Mouse (Mus musculus) C2C12 (cell line): ENCODE data around the gene Zzz3. TPM values are rescaled to one million over a fixed set of nuclear protein-coding genes. Genes with fewer than 3 reads are reported as not detected.
A peak's percentile ranks its signal among the peaks of the same experiment; 100 is the strongest.

ENCODE experiments used
- H3K27me3 ChIP-seq: one replicate; pipeline ENCODE4 v1.6.1; 2011; ENCODE audit not compliant: control insufficient read depth, insufficient read depth, insufficient read length
- H3K36me3 ChIP-seq: one replicate; pipeline ENCODE4 v1.6.1; 2011; ENCODE audit not compliant: control insufficient read depth, insufficient read depth
- H3K4me3 ChIP-seq: one replicate; pipeline ENCODE4 v1.5.1; 2011; ENCODE audit warnings: mild to moderate bottlenecking, control low read depth; ENCODE audit not compliant: poor library complexity, insufficient read depth, severe bottlenecking
- H3K79me2 ChIP-seq: one replicate; pipeline ENCODE4 v1.6.1; 2011; ENCODE audit not compliant: control insufficient read depth, insufficient read depth
- H3K79me3 ChIP-seq: one replicate; pipeline ENCODE4 v1.6.1; 2011; ENCODE audit warnings: low read depth, control low read depth
- H3ac ChIP-seq: one replicate; pipeline ENCODE3; 2011; ENCODE audit warnings: low read depth; ENCODE audit not compliant: control insufficient read depth, insufficient read length
- CEBPB ChIP-seq: IDR thresholded peaks from one replicate; pipeline ENCODE4 v1.6.1; 2011; ENCODE audit warnings: low read depth, mild to moderate bottlenecking, control low read depth, moderate library complexity
- CTCF ChIP-seq: IDR thresholded peaks from one replicate; pipeline ENCODE4 v1.5.1; 2011; ENCODE audit not compliant: control insufficient read depth, insufficient read depth, insufficient read length
- FOSL1 ChIP-seq: IDR thresholded peaks from one replicate; pipeline ENCODE4 v1.8.0; 2011; ENCODE audit warnings: mild to moderate bottlenecking, low read length; ENCODE audit not compliant: poor library complexity, insufficient read depth, severe bottlenecking
- MAX ChIP-seq: IDR thresholded peaks from one replicate; pipeline ENCODE4 v1.6.1; 2011; ENCODE audit warnings: mild to moderate bottlenecking, control low read depth
- MYOD1 ChIP-seq: IDR thresholded peaks from one replicate; pipeline ENCODE4 v1.6.1; 2011; ENCODE audit warnings: low read depth; ENCODE audit not compliant: control insufficient read depth, insufficient read length
- MYOG ChIP-seq: IDR thresholded peaks from one replicate; pipeline ENCODE4 v1.6.1; 2011; ENCODE audit not compliant: control insufficient read depth, insufficient read length; ENCODE audit errors: extremely low read depth
- USF1 ChIP-seq: IDR thresholded peaks from one replicate; pipeline ENCODE4 v1.6.1; 2011; ENCODE audit warnings: low read depth, mild to moderate bottlenecking, control low read depth, moderate library complexity
- polyA plus RNA-seq: library from polyadenylated mRNA; unstranded; fragments of >200 nt; fragmentation: generic; extraction: Trizol; gene quantifications from one replicate; pipeline ENCODE4 v1.2.1, GENCODE M21; 2012; ENCODE audit warnings: missing spikeins

Zzz3 gene
- polyA plus RNA-seq, 1 experiment: 7.6 TPM

GRCm38 (mm10) chr3:152483800-152484199 is 88.5 kb downstream of the Zzz3 start:
- H3K27me3 ChIP-seq: no peaks in the 10 kb centered on the region
- H3K36me3 ChIP-seq: no peaks in the 10 kb centered on the region
- no peak overlapping the region for H3K4me3 ChIP-seq
- no peaks in the 10 kb centered on the region for H3K79me3 ChIP-seq
- TF ChIP-seq MAX: no peak
- TF ChIP-seq USF1: no peak
- no peak for TF ChIP-seq FOSL1
- TF ChIP-seq MYOD1: no peak
- TF ChIP-seq MYOG: no peak
- TF ChIP-seq CTCF: no peak
- no peak for TF ChIP-seq CEBPB
- H3K79me2 ChIP-seq: no peaks in the 10 kb centered on the region
- no peak overlapping the region for H3ac ChIP-seq

- Histone ChIP-seq H3K79me2 (no peaks in the 10 kb centered on the region), H3K27me3 (no peaks in the 10 kb centered on the region), H3K79me3 (no peaks in the 10 kb centered on the region), H3ac (no peak overlapping the region), H3K4me3 (no peak overlapping the region), H3K36me3 (no peaks in the 10 kb centered on the region)
- no peak for TF ChIP-seq MYOG
- peak; percentile 6 for TF ChIP-seq MYOD1
- TF ChIP-seq CTCF: no peak
- no peak for TF ChIP-seq CEBPB
These were observed 88.9 kb downstream of the Zzz3 start for GRCm38 (mm10) chr3:152484206-152484605.

DNA sequence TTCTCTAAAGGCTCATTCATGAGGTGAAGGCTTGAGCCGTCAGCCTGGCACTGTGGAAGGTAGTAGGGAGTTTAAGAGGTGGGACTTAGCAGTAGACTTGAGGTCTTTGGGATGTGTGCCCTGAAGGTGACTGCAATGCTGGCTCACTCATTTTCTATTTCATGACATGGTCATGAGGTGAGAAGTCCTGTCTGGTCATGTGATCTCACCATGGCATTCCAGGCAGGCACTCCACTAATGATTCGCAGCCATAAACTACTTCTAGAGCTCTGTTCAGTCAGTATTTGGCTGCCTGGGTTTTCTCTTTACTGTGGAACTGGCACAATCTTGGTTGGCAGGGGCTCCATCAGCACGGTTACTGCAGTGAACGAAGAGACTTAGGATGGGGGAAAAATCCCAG is 93.7 kb downstream of the Zzz3 start:
- H3K79me3 ChIP-seq: no peaks in the 10 kb centered on the region
- no peak overlapping the region for H3ac ChIP-seq
- no peaks in the 10 kb centered on the region for H3K36me3 ChIP-seq
- no peaks in the 10 kb centered on the region for H3K27me3 ChIP-seq
- H3K4me3 ChIP-seq: no peak overlapping the region
- TF ChIP-seq CTCF (no peak), USF1 (peak; percentile 26), MYOG (no peak), MAX (no peak), FOSL1 (no peak)
- H3K79me2 ChIP-seq: no peaks in the 10 kb centered on the region

GRCm38 (mm10) chr3:152490423-152490822 is 95.2 kb downstream of the Zzz3 start:
- H3K79me2 ChIP-seq: no peaks in the 10 kb centered on the region
- H3ac ChIP-seq: no peak overlapping the region
- H3K4me3 ChIP-seq: no peak overlapping the region
- no peaks in the 10 kb centered on the region for H3K79me3 ChIP-seq
- no peaks in the 10 kb centered on the region for H3K27me3 ChIP-seq
- H3K36me3 ChIP-seq: no peaks in the 10 kb centered on the region
- peak; percentile 68 for TF ChIP-seq CEBPB
- TF ChIP-seq MAX: no peak

DNA sequence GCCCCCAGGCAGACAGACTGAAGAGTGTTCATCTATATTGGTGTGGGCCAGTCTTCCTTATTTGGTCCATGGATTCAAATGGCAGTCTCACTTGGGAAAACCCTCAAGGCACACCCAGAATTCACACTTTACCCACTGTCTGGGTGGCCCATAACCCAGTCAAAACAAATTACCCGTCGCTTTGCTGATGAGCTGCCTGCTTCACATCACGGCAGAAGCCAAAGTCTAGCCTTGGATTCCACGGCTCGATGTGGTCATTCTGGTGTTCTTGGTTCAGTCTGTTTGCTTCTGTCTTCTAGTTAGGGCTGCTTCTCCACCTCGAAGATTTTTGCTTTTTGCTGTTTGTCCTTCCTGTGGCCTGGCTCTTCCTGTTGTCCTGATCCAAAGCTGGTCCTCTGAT is 97.0 kb downstream of the Zzz3 start:
- H3K79me2 ChIP-seq: no peaks in the 10 kb centered on the region
- no peaks in the 10 kb centered on the region for H3K27me3 ChIP-seq
- no peak overlapping the region for H3ac ChIP-seq
- no peaks in the 10 kb centered on the region for H3K79me3 ChIP-seq
- no peaks in the 10 kb centered on the region for H3K36me3 ChIP-seq
- TF ChIP-seq FOSL1 (no peak), USF1 (no peak), CTCF (no peak), MYOD1 (no peak), CEBPB (no peak), MAX (no peak), MYOG (no peak)
- no peak overlapping the region for H3K4me3 ChIP-seq

DNA sequence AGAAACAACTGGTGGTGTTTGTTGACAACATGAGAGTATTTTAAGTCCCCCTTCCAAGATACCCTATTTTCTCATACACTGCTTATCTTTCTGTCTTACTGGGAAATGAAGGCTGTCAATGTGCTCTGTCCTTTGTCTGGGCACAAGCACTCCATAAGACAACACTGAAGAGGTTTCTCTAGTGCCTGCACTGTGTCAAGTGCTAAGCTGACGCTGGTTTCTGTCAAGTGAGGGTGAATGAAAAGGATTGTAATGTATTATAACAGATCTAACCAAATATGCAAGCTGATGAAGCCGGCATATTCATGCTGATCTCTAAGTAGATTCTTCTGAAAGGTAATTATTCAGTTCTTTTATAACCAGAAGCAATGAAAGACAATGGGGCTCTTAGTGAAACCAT is 98.5 kb downstream of the Zzz3 start:
- no peaks in the 10 kb centered on the region for H3K27me3 ChIP-seq
- no peaks in the 10 kb centered on the region for H3K36me3 ChIP-seq
- no peak overlapping the region for H3ac ChIP-seq
- TF ChIP-seq MYOG: no peak
- no peak for TF ChIP-seq MAX
- TF ChIP-seq MYOD1: no peak
- no peak overlapping the region for H3K4me3 ChIP-seq
- H3K79me3 ChIP-seq: no peaks in the 10 kb centered on the region
- H3K79me2 ChIP-seq: no peaks in the 10 kb centered on the region
